Mouse (Mus musculus) forebrain, postnatal 0 days (tissue): ENCODE data around the gene Gm16513. TPM values are rescaled to one million over a fixed set of nuclear protein-coding genes. Genes with fewer than 3 reads are reported as not detected.
"Not testable (repeated sequence)": the region's sequence is repeated elsewhere in the genome, so short reads cannot be mapped to it uniquely, and the experiment has no call there.

ENCODE experiments used
- ATAC-seq: fragments of 200-750 bp; cut with Nextera tagmentation; 2 replicates; pipeline ENCODE4 v1.8.0; 2017; ENCODE audit warnings: mild to moderate bottlenecking, moderate library complexity
- DNase-seq: peaks from one replicate; pipeline ENCODE4 v3.0.0-alpha.2; 2015
- H3K27ac ChIP-seq: fragments of 300-500 bp; sonication (generic); 2 replicates; pipeline ENCODE4 v1.5.1; 2014; ENCODE audit warnings: low read depth, mild to moderate bottlenecking, antibody characterized with exemption, low read length, moderate library complexity, mixed read lengths
- H3K27me3 ChIP-seq: fragments of 300-500 bp; sonication (generic); 2 replicates; pipeline ENCODE4 v1.6.1; 2014; ENCODE audit warnings: mild to moderate bottlenecking, low read length, mixed read lengths; ENCODE audit not compliant: insufficient read depth
- H3K36me3 ChIP-seq: fragments of 300-500 bp; sonication (generic); 2 replicates; pipeline ENCODE4 v1.6.1; 2014; ENCODE audit warnings: mild to moderate bottlenecking, moderate library complexity; ENCODE audit not compliant: insufficient read depth
- H3K4me1 ChIP-seq: fragments of 300-500 bp; sonication (generic); 2 replicates; pipeline ENCODE4 v1.6.1; 2014; ENCODE audit warnings: antibody characterized with exemption; ENCODE audit not compliant: insufficient read depth
- H3K4me2 ChIP-seq: fragments of 300-500 bp; sonication (generic); 2 replicates; pipeline ENCODE4 v1.6.1; 2014; ENCODE audit warnings: low read depth, mild to moderate bottlenecking, moderate library complexity
- H3K4me3 ChIP-seq: fragments of 300-500 bp; sonication (generic); 2 replicates; pipeline ENCODE4 v1.5.1; 2014; ENCODE audit warnings: low read depth, low read length, mixed read lengths
- H3K9ac ChIP-seq: fragments of 300-500 bp; sonication (generic); 2 replicates; pipeline ENCODE4 v1.6.1; 2014; ENCODE audit warnings: mild to moderate bottlenecking
- H3K9me3 ChIP-seq: fragments of 300-500 bp; sonication (generic); 2 replicates; pipeline ENCODE4 v1.6.1; 2016; ENCODE audit warnings: low read length
- WGBS: fragments of 180-500 bp; shearing (Covaris S2); extraction: QIAGEN DNeasy Blood & Tissue Kit; methylation state at CpG from one replicate; pipeline ENCODE4 v1.1.7; 2014; 5-methylcytosine and 5-hydroxymethylcytosine counted together
- polyA plus RNA-seq: library from polyadenylated mRNA; unstranded; fragments of >200 nt; fragmentation: Nextera tagmentation; extraction: Ambion mirVana; gene quantifications from 2 replicates; pipeline ENCODE4 v1.2.1, GENCODE M21; 2015
- total RNA-seq: library from RNA; depleted of rRNA; stranded (reverse); fragments of >200 nt; gene quantifications from 2 replicates; pipeline ENCODE4 v1.2.3, GENCODE M21; 2014; rRNA removed

Gm16513 gene
- total RNA-seq (not detected in 2 replicates), polyA plus RNA-seq (not detected in 2 replicates)

DNA sequence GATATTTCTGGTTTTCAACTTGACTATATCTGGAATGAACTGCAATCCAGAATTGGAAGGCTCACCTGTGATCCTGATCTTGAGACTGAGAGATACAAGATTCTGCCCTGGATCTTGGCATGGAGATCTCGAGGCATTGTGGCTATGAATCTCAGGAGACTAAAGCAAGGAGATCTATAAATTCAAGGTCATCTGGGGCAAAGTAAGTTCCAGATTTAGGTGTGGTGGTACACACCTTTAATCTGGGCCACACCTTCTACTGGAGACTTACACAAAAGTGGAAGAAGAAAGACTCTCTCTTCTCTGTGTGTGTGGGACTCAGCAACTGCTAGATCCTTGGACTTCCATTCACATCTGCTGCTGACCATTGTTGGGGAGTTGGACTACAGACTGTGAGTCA is at the start of gene Gm16513:
Gene Gm16513, plus strand, starts transcription at position 301 of the 400 bp plus-strand sequence.
- ATAC-seq, H3K36me3 ChIP-seq, H3K4me3 ChIP-seq, H3K4me2 ChIP-seq, H3K27me3 ChIP-seq, H3K9me3 ChIP-seq, DNase-seq, H3K9ac ChIP-seq, H3K27ac ChIP-seq, H3K4me1 ChIP-seq: not testable (repeated sequence)
- WGBS = no CpG with 5 or more reads among the region's 1 CpGs

Other genes with a start within 250 kb of the Gm16513 start
- not detected in 2 replicates for gene Gm6367, start 194.0 kb upstream of the Gm16513 start, total RNA-seq
- gene Gm6367, start 194.0 kb upstream of the Gm16513 start, polyA plus RNA-seq = not detected in 2 replicates
- not detected in 2 replicates for gene Gm7942, start 75.7 kb upstream of the Gm16513 start, total RNA-seq
- gene Gm7942, start 75.7 kb upstream of the Gm16513 start, polyA plus RNA-seq = not detected in 2 replicates
- gene Gm10424, start 90.1 kb downstream of the Gm16513 start, total RNA-seq = not detected in 2 replicates
- gene Gm10424, start 90.1 kb downstream of the Gm16513 start, polyA plus RNA-seq = not detected in 2 replicates
- gene Gm3259, start 123.3 kb downstream of the Gm16513 start, total RNA-seq = not detected in 2 replicates
- gene Gm3259, start 123.3 kb downstream of the Gm16513 start, polyA plus RNA-seq = not detected in 2 replicates